Mouse (Mus musculus): Measurements from ENCODE around the gene Zbtb5. TPM values are rescaled to one million over a fixed set of nuclear protein-coding genes. Genes with fewer than 3 reads are reported as not detected.

The Zbtb5 gene
- total and polyA plus RNA-seq, 2 experiments: 6.9 to 11.1 TPM

DNA sequence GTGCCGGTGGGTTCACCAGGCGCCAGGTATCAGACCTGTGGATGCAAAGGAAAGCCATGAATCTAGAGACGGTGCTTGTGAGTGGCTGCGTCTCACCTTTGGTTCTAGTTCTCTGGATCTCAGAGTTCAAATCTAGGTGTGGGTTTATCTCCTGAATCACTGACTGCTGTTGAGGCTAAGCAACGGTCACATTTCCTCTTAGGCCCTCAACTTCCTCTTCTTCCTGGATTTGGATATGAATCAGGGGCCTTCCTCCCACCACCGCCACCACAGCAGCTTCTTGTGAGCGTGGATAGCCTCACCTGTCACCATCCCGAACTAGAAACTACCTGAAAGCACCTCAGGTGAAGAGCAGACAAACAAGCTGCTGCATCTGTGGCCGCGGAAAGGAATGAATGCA lies 23.8 kb upstream of the Zbtb5 start:
- no peak overlapping the region for H3K27ac ChIP-seq (replicated peaks; ENCODE audit: insufficient read depth, low read depth, low read length)
- H3K4me3 ChIP-seq (ENCODE audit: insufficient read depth, low read depth, low read length): no peak overlapping the region
- no peak overlapping the region for H3K9ac ChIP-seq (ENCODE audit: low read depth, low read length)
- TF ChIP-seq CTCF (IDR thresholded peaks at IDR 0.05; ENCODE audit: low read depth, low read length) (no peak), POLR2A (IDR thresholded peaks at IDR 0.05; ENCODE audit: extremely low read depth, insufficient read depth, low read length) (no peak)
- WGBS: 82% methylated on average over 10 of the region's 10 CpGs
- DNase-seq (ENCODE audit: extremely low read depth, low read depth, low spot score): no peak
- no peaks in the 10 kb centered on the region for H3K36me3 ChIP-seq (ENCODE audit: control insufficient read depth, insufficient read depth, low read length)
- no peaks in the 10 kb centered on the region for H3K27me3 ChIP-seq (ENCODE audit: control insufficient read depth, insufficient read depth, low read length)
- no peaks in the 10 kb centered on the region for H3K79me2 ChIP-seq (ENCODE audit: control insufficient read depth, insufficient read depth, low read length)
- no peaks in the 10 kb centered on the region for H3K4me1 ChIP-seq (ENCODE audit: control insufficient read depth, insufficient read depth, low read length)

GRCm38 (mm10) chr4:45034693-45035628 lies 22.7 kb upstream of the Zbtb5 start:
- Histone ChIP-seq H3K79me2 (ENCODE audit: control insufficient read depth, insufficient read depth, low read length) (no peaks in the 10 kb centered on the region), H3K4me1 (ENCODE audit: control insufficient read depth, insufficient read depth, low read length) (no peaks in the 10 kb centered on the region), H3K27me3 (ENCODE audit: control insufficient read depth, insufficient read depth, low read length) (no peaks in the 10 kb centered on the region), H3K36me3 (ENCODE audit: control insufficient read depth, insufficient read depth, low read length) (no peaks in the 10 kb centered on the region), H3K4me3 (ENCODE audit: insufficient read depth, low read depth, low read length) (no peak overlapping the region), H3K27ac (replicated peaks; ENCODE audit: insufficient read depth, low read depth, low read length) (no peak overlapping the region), H3K9ac (ENCODE audit: low read depth, low read length) (no peak overlapping the region)
- WGBS: 77% methylated on average over 16 of the region's 16 CpGs
- DNase-seq (ENCODE audit: extremely low read depth, low read depth, low spot score): no peak
- no peak for TF ChIP-seq CTCF (IDR thresholded peaks at IDR 0.05; ENCODE audit: low read depth, low read length)
- TF ChIP-seq POLR2A (IDR thresholded peaks at IDR 0.05; ENCODE audit: extremely low read depth, insufficient read depth, low read length): no peak

DNA sequence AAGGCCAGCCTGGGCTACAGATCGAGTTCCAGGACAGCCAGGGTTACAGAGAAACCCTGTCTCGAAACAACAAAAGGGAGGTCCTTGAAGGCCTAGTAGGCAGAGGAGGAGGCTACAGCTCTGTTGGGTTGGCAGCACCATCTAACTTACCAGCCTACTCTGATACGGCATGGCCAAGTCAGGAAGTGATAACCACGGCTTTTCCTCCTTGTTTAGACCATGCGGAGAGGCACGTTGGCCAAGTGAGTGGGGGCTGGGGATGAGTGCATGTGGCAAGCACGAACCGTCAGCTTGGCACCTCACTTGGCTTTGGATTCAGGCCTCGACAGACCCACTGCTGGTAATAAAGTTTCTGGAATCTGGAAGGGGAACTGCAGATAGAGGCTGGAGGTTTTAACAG lies 20.4 kb upstream of the Zbtb5 start:
- H3K36me3 ChIP-seq (ENCODE audit: control insufficient read depth, insufficient read depth, low read length): peaks cover 3% of the 10 kb centered on the region; the same call in 1 of the 2 replicates
- no peaks in the 10 kb centered on the region for H3K27me3 ChIP-seq (ENCODE audit: control insufficient read depth, insufficient read depth, low read length)
- no peaks in the 10 kb centered on the region for H3K79me2 ChIP-seq (ENCODE audit: control insufficient read depth, insufficient read depth, low read length)
- H3K9ac ChIP-seq (ENCODE audit: low read depth, low read length): no peak overlapping the region
- TF ChIP-seq CTCF (IDR thresholded peaks at IDR 0.05; ENCODE audit: low read depth, low read length) (no peak), POLR2A (IDR thresholded peaks at IDR 0.05; ENCODE audit: extremely low read depth, insufficient read depth, low read length) (no peak)
- H3K4me1 ChIP-seq (ENCODE audit: control insufficient read depth, insufficient read depth, low read length): no peaks in the 10 kb centered on the region
- no peak overlapping the region for H3K27ac ChIP-seq (replicated peaks; ENCODE audit: insufficient read depth, low read depth, low read length)
- no peak overlapping the region for H3K4me3 ChIP-seq (ENCODE audit: insufficient read depth, low read depth, low read length)
- WGBS: 85% methylated on average over 9 of the region's 9 CpGs
- no peak for DNase-seq (ENCODE audit: extremely low read depth, low read depth, low spot score)

DNA sequence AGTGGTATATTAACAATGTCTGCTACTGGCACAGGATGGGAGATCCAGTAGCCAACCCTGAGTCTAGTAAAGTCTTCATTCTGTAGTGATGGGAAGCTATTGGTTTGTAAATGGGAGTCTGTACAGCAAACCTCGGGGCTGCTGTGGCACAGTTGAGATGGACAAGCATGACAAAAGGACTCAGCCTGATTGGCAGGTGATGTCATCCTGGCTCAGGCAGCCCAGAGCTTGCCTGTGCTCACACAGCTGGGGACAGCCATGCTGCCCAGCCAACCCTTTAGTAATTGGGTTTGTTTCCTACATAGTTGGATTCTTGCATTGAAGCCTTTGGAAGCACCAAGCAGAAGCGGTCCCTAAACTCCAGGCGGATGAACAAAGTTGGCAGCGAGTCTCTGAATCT lies 14.2 kb upstream of the Zbtb5 start:
- H3K79me2 ChIP-seq (ENCODE audit: control insufficient read depth, insufficient read depth, low read length): no peaks in the 10 kb centered on the region
- no peak overlapping the region for H3K27ac ChIP-seq (replicated peaks; ENCODE audit: insufficient read depth, low read depth, low read length)
- H3K27me3 ChIP-seq (ENCODE audit: control insufficient read depth, insufficient read depth, low read length): no peaks in the 10 kb centered on the region
- 92% methylated on average over 4 of the region's 4 CpGs for WGBS
- DNase-seq (ENCODE audit: extremely low read depth, low read depth, low spot score): no peak
- no peaks in the 10 kb centered on the region for H3K4me1 ChIP-seq (ENCODE audit: control insufficient read depth, insufficient read depth, low read length)
- no peak overlapping the region for H3K9ac ChIP-seq (ENCODE audit: low read depth, low read length)
- TF ChIP-seq POLR2A (IDR thresholded peaks at IDR 0.05; ENCODE audit: extremely low read depth, insufficient read depth, low read length): no peak
- H3K4me3 ChIP-seq (ENCODE audit: insufficient read depth, low read depth, low read length): no peak overlapping the region
- H3K36me3 ChIP-seq (ENCODE audit: control insufficient read depth, insufficient read depth, low read length): peaks cover 7% of the 10 kb centered on the region; the same call in 1 of the 2 replicates

GRCm38 (mm10) chr4:45019009-45019408 lies 6.8 kb upstream of the Zbtb5 start:
- Histone ChIP-seq H3K27ac (replicated peaks; ENCODE audit: insufficient read depth, low read depth, low read length) (no peak overlapping the region), H3K36me3 (ENCODE audit: control insufficient read depth, insufficient read depth, low read length) (no peaks in the 10 kb centered on the region; the same call in 1 of the 2 replicates), H3K79me2 (ENCODE audit: control insufficient read depth, insufficient read depth, low read length) (no peaks in the 10 kb centered on the region), H3K4me3 (ENCODE audit: insufficient read depth, low read depth, low read length) (peak overlapping the region; percentile 63), H3K9ac (ENCODE audit: low read depth, low read length) (peak overlapping the region; percentile 32), H3K27me3 (ENCODE audit: control insufficient read depth, insufficient read depth, low read length) (no peaks in the 10 kb centered on the region), H3K4me1 (ENCODE audit: control insufficient read depth, insufficient read depth, low read length) (peaks cover 3% of the 10 kb centered on the region; the same call in 1 of the 2 replicates)
- no peak for DNase-seq (ENCODE audit: extremely low read depth, low read depth, low spot score)
- TF ChIP-seq CTCF (IDR thresholded peaks at IDR 0.05; ENCODE audit: low read depth, low read length) (no peak), POLR2A (IDR thresholded peaks at IDR 0.05; ENCODE audit: extremely low read depth, insufficient read depth, low read length) (no peak)
- 3% methylated on average over 14 of the region's 14 CpGs for WGBS

GRCm38 (mm10) chr4:45018452-45018980 lies 6.3 kb upstream of the Zbtb5 start, which contains the start of gene Polr1e:
Gene Polr1e (plus strand): TSS chr4:45018583.
- peak within 1 kb of the TSS; percentile 63 for H3K4me3 ChIP-seq (ENCODE audit: insufficient read depth, low read depth, low read length)
- 1% methylated on average over 29 of the region's 29 CpGs for WGBS
- peaks cover 5% of the 10 kb centered on the region for H3K4me1 ChIP-seq (ENCODE audit: control insufficient read depth, insufficient read depth, low read length)
- H3K36me3 ChIP-seq (ENCODE audit: control insufficient read depth, insufficient read depth, low read length): no peaks in the 10 kb centered on the region; the same call in 1 of the 2 replicates
- TF ChIP-seq CTCF (IDR thresholded peaks at IDR 0.05; ENCODE audit: low read depth, low read length) (no peak), POLR2A (IDR thresholded peaks at IDR 0.05; ENCODE audit: extremely low read depth, insufficient read depth, low read length) (no peak)
- H3K27ac ChIP-seq (replicated peaks; ENCODE audit: insufficient read depth, low read depth, low read length): no peak within 1 kb of the TSS
- no peaks in the 10 kb centered on the region for H3K27me3 ChIP-seq (ENCODE audit: control insufficient read depth, insufficient read depth, low read length)
- DNase-seq (ENCODE audit: extremely low read depth, low read depth, low spot score): peak; percentile 81
- no peaks in the 10 kb centered on the region for H3K79me2 ChIP-seq (ENCODE audit: control insufficient read depth, insufficient read depth, low read length)
- peak within 1 kb of the TSS; percentile 32 for H3K9ac ChIP-seq (ENCODE audit: low read depth, low read length)

Data from liver, adult 2 months (tissue).